Mouse (Mus musculus): Measurements from ENCODE around the gene Sult5a1. TPM values are rescaled to one million over a fixed set of nuclear protein-coding genes. Genes with fewer than 3 reads are reported as not detected.
"Not testable (repeated sequence)": the region's sequence is repeated elsewhere in the genome, so short reads cannot be mapped to it uniquely, and the experiment has no call there.

Gene Sult5a1
- 0.40 and 0.42 TPM in 2 replicates for polyA plus RNA-seq (2015; fragmentation: Nextera tagmentation; extraction: Ambion mirVana)

DNA sequence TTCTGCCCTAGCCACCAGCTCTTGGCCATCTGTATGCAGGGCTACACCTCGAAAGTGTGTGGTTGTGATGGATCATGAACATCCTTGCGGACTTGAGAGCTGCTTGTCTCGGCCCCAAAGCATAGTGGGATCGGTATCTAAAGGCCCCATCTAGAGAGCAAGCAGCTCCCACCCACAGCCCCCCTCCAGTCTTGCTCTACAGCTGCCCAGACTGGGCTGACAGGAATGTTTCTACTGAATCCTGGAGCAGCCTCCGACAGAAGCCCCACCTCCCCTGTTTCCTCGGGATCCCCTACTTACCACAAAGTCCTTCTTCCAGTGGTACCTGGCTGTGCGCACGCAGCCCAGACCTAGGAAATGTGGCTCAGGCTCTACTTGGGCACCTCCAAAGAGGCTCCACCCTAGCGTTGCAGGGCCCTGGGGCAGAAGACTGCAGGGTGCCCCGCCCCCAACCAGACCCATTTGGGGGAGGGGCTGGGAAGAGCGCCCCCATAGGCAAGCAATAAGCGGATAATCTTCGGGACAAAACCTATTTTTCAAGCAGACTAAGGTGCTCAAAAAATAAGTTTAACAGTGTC lies at the start of gene Sult5a1:
Sult5a1 (minus strand) TSS at position 428 of the 578 bp plus-strand sequence.
- H3K4me3 ChIP-seq (ENCODE audit: low read depth, low read length), result no peak within 1 kb of the TSS
- no peaks in the 10 kb centered on the region for H3K27me3 ChIP-seq (ENCODE audit: control insufficient read depth, insufficient read depth, low read depth, low read length)
- no peak for ATAC-seq
- H3K4me2 ChIP-seq (ENCODE audit: low read length), result no peak within 1 kb of the TSS
- H3K9me3 ChIP-seq (replicated peaks; ENCODE audit: control insufficient read depth, low read length, poor library complexity, severe bottlenecking), result no peaks in the 10 kb centered on the region
- no peaks in the 10 kb centered on the region for H3K4me1 ChIP-seq (ENCODE audit: control insufficient read depth, insufficient read depth, low read length)
- no peaks in the 10 kb centered on the region for H3K36me3 ChIP-seq (ENCODE audit: control insufficient read depth, insufficient read depth, low read length)
- 30% methylated on average over 13 of the region's 13 CpGs for WGBS
- H3K9ac ChIP-seq (ENCODE audit: low read depth, low read length), result no peak within 1 kb of the TSS
- no peak within 1 kb of the TSS for H3K27ac ChIP-seq (ENCODE audit: low read length)

DNA sequence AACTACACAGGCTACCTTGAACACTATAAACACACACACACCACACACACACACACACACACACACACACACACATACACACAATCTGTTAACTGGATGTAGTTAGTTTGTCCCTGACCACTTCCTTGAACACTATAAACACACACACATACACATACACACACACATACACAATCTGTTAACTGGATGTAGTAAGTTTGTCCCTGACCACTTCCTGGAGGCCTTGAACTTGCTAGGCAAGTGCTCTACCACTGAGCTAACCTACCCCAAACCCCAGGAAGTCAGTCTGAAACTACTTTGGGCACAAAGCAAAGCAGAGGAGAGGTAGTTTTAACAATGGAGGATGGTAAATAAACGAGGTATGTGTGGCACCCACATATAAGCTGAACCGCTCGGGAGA lies 45.5 kb upstream of the Sult5a1 start:
- peaks cover 21% of the 10 kb centered on the region for H3K36me3 ChIP-seq (ENCODE audit: control insufficient read depth, insufficient read depth, low read length)
- H3K4me1 ChIP-seq (ENCODE audit: control insufficient read depth, insufficient read depth, low read length), result no peaks in the 10 kb centered on the region
- H3K27me3 ChIP-seq (ENCODE audit: control insufficient read depth, insufficient read depth, low read depth, low read length), result peaks cover 3% of the 10 kb centered on the region; the same call in 1 of the 2 replicates
- H3K4me2 ChIP-seq (ENCODE audit: low read length), result no peak overlapping the region
- no peak overlapping the region for H3K4me3 ChIP-seq (ENCODE audit: low read depth, low read length)
- H3K9ac ChIP-seq (ENCODE audit: low read depth, low read length), result no peak overlapping the region
- 90% methylated on average over 3 of the region's 3 CpGs for WGBS
- H3K27ac ChIP-seq (ENCODE audit: low read length), result no peak overlapping the region
- no peak for ATAC-seq
- no peaks in the 10 kb centered on the region for H3K9me3 ChIP-seq (replicated peaks; ENCODE audit: control insufficient read depth, low read length, poor library complexity, severe bottlenecking)

DNA sequence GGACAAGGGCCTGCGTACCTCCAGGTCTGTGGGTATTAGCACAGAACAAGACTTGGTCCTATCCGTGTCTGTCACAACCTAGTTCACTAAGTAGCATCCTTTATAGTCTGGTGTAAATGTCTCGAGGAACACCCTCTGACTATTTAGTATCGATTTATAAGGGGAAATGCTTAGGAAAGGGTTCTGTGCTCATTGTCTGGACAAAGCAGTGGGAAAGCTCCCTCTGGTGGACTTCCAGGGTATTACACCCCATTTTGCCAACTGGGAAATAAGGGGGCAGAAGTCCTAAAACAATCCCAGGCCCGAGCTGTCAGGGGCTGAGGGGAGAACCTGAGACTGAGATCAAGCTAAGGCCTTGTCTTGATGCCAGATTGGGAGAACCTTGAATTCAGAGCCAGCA lies 44.2 kb upstream of the Sult5a1 start:
- H3K4me1 ChIP-seq (ENCODE audit: control insufficient read depth, insufficient read depth, low read length), result no peaks in the 10 kb centered on the region
- H3K27ac ChIP-seq (ENCODE audit: low read length), result no peak overlapping the region
- H3K9ac ChIP-seq (ENCODE audit: low read depth, low read length), result no peak overlapping the region
- H3K36me3 ChIP-seq (ENCODE audit: control insufficient read depth, insufficient read depth, low read length), result peaks cover 12% of the 10 kb centered on the region
- no peak overlapping the region for H3K4me2 ChIP-seq (ENCODE audit: low read length)
- no peaks in the 10 kb centered on the region for H3K9me3 ChIP-seq (replicated peaks; ENCODE audit: control insufficient read depth, low read length, poor library complexity, severe bottlenecking)
- peak; percentile 39; the same call in 1 of the 2 replicates for ATAC-seq
- H3K27me3 ChIP-seq (ENCODE audit: control insufficient read depth, insufficient read depth, low read depth, low read length), result peaks cover 3% of the 10 kb centered on the region; the same call in 1 of the 2 replicates
- no peak overlapping the region for H3K4me3 ChIP-seq (ENCODE audit: low read depth, low read length)
- WGBS, result 25% methylated on average over 5 of the region's 5 CpGs

DNA sequence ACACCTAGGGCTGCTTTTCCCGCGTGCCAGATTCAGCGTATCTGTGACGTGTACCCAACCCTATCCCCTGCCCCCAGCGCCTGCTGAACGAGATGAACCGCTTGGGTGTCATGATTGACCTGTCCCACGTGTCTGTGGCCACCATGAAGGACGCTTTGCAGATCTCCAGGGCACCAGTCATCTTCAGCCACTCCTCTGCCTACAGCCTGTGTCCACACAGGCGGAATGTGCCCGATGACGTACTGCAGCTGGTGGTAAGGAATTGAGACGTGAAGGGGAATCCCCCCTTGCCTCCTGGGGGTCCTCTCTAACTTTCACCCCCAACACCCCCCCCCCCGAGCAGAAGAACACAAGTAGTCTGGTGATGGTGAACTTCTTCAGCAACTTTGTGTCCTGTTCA lies 41.7 kb upstream of the Sult5a1 start:
- H3K4me3 ChIP-seq (ENCODE audit: low read depth, low read length), result no peak overlapping the region
- H3K27ac ChIP-seq (ENCODE audit: low read length), result no peak overlapping the region
- H3K9me3 ChIP-seq (replicated peaks; ENCODE audit: control insufficient read depth, low read length, poor library complexity, severe bottlenecking), result no peaks in the 10 kb centered on the region
- 77% methylated on average over 14 of the region's 14 CpGs for WGBS
- no peak overlapping the region for H3K9ac ChIP-seq (ENCODE audit: low read depth, low read length)
- H3K36me3 ChIP-seq (ENCODE audit: control insufficient read depth, insufficient read depth, low read length), result no peaks in the 10 kb centered on the region
- peaks cover 3% of the 10 kb centered on the region; the same call in 1 of the 2 replicates for H3K27me3 ChIP-seq (ENCODE audit: control insufficient read depth, insufficient read depth, low read depth, low read length)
- no peaks in the 10 kb centered on the region for H3K4me1 ChIP-seq (ENCODE audit: control insufficient read depth, insufficient read depth, low read length)
- no peak overlapping the region for H3K4me2 ChIP-seq (ENCODE audit: low read length)
- no peak for ATAC-seq

DNA sequence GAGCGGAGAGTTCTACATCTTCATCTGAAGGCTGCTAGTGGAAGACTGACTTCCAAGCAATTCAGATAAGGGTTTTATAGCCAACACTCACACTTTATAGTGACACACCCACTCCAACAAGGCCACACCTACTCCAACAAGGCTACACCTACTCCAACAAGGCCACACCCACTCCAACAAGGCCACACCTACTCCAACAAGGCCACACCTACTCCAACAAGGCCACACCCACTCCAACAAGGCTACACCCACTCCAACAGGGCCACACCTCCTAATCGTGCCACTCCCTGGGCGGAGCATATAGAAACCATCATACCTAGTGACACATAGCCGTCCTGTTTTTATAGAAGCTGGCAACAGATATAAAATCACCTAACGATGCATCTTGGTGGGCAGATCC lies 38.9 kb upstream of the Sult5a1 start:
- H3K4me2 ChIP-seq (ENCODE audit: low read length); H3K9me3 ChIP-seq (replicated peaks; ENCODE audit: control insufficient read depth, low read length, poor library complexity, severe bottlenecking); H3K27me3 ChIP-seq (ENCODE audit: control insufficient read depth, insufficient read depth, low read depth, low read length); H3K36me3 ChIP-seq (ENCODE audit: control insufficient read depth, insufficient read depth, low read length); ATAC-seq; H3K27ac ChIP-seq (ENCODE audit: low read length); H3K9ac ChIP-seq (ENCODE audit: low read depth, low read length); H3K4me1 ChIP-seq (ENCODE audit: control insufficient read depth, insufficient read depth, low read length); H3K4me3 ChIP-seq (ENCODE audit: low read depth, low read length): not testable (repeated sequence)
- 74% methylated on average over 5 of the region's 5 CpGs for WGBS

DNA sequence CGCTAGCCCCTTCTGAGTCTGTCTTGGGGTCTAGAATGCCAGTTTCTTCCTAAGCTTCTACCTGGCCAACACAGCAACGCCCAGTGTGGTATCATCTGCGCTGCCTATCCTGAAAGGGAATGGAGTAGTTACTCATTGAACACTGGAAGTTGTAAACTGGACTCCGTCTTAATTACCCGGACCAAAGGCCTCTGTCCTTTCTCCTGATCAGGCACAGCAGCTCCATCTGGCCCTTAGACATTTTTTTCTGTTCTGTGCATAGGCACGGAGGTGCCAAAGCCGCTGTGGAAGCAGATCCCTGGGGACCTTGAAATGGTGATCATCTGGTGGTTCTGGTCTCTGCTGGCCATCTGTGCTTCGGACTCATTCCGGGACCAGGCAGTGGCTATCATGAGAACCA lies 35.7 kb upstream of the Sult5a1 start:
- Histone ChIP-seq H3K9ac (ENCODE audit: low read depth, low read length) (no peak overlapping the region), H3K27ac (ENCODE audit: low read length) (no peak overlapping the region), H3K4me3 (ENCODE audit: low read depth, low read length) (no peak overlapping the region), H3K36me3 (ENCODE audit: control insufficient read depth, insufficient read depth, low read length) (no peaks in the 10 kb centered on the region), H3K4me2 (ENCODE audit: low read length) (no peak overlapping the region), H3K4me1 (ENCODE audit: control insufficient read depth, insufficient read depth, low read length) (no peaks in the 10 kb centered on the region), H3K9me3 (replicated peaks; ENCODE audit: control insufficient read depth, low read length, poor library complexity, severe bottlenecking) (no peaks in the 10 kb centered on the region), H3K27me3 (ENCODE audit: control insufficient read depth, insufficient read depth, low read depth, low read length) (no peaks in the 10 kb centered on the region)
- no peak for ATAC-seq
- 88% methylated on average over 9 of the region's 9 CpGs for WGBS

DNA sequence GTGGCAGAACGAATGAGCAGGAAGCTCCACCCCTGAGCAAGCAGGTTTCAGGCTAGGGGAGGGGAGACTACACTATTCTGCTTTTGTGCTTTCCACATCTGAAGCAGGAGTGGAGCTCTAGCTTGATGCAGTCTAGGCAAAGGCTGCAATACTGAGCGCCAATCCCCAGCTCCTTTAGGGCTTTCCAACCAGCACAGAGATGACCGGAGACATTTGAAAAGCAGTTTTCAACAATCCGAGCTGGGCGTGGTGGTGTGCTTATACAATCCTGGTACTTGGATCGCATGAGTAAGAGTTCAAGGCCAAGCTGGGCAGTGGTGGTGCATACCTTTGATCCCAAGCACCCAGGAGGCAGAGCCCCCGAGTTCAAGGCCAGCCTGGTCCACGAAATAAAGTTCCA lies 33.8 kb upstream of the Sult5a1 start:
- Histone ChIP-seq H3K27me3 (ENCODE audit: control insufficient read depth, insufficient read depth, low read depth, low read length) (no peaks in the 10 kb centered on the region), H3K27ac (ENCODE audit: low read length) (no peak overlapping the region), H3K9me3 (replicated peaks; ENCODE audit: control insufficient read depth, low read length, poor library complexity, severe bottlenecking) (no peaks in the 10 kb centered on the region), H3K4me2 (ENCODE audit: low read length) (no peak overlapping the region), H3K4me1 (ENCODE audit: control insufficient read depth, insufficient read depth, low read length) (no peaks in the 10 kb centered on the region), H3K4me3 (ENCODE audit: low read depth, low read length) (no peak overlapping the region), H3K36me3 (ENCODE audit: control insufficient read depth, insufficient read depth, low read length) (no peaks in the 10 kb centered on the region), H3K9ac (ENCODE audit: low read depth, low read length) (no peak overlapping the region)
- 63% methylated on average over 8 of the region's 8 CpGs for WGBS
- ATAC-seq, result no peak

DNA sequence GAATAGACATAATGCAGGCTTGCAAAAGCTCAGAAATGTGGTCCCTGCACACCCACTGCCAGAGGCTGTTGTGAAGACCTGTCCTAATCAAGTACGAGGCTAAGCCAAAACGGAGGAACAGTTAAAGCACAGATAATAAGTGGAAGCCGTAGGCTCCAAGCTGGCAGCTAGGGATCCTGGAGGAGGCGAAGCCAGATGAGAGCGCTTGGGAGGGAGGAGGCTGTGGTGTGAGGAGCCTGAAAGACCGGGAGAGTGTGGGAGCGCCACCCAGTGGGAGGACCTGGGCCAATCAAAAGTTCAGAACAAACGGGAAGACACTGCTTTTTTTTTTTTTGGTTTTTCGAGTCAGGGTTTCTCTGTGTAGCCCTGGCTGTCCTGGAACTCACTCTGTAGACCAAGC lies 32.6 kb upstream of the Sult5a1 start:
- no peak overlapping the region for H3K4me2 ChIP-seq (ENCODE audit: low read length)
- H3K9me3 ChIP-seq (replicated peaks; ENCODE audit: control insufficient read depth, low read length, poor library complexity, severe bottlenecking), result no peaks in the 10 kb centered on the region
- 0 out of 2 replicates have a peak, but pooled peaks have one; percentile 51 for ATAC-seq
- no peak overlapping the region for H3K27ac ChIP-seq (ENCODE audit: low read length)
- WGBS, result 1% methylated on average over 9 of the region's 9 CpGs
- H3K4me1 ChIP-seq (ENCODE audit: control insufficient read depth, insufficient read depth, low read length), result no peaks in the 10 kb centered on the region
- H3K4me3 ChIP-seq (ENCODE audit: low read depth, low read length), result no peak overlapping the region
- H3K36me3 ChIP-seq (ENCODE audit: control insufficient read depth, insufficient read depth, low read length), result no peaks in the 10 kb centered on the region
- H3K9ac ChIP-seq (ENCODE audit: low read depth, low read length), result no peak overlapping the region
- no peaks in the 10 kb centered on the region for H3K27me3 ChIP-seq (ENCODE audit: control insufficient read depth, insufficient read depth, low read depth, low read length)

DNA sequence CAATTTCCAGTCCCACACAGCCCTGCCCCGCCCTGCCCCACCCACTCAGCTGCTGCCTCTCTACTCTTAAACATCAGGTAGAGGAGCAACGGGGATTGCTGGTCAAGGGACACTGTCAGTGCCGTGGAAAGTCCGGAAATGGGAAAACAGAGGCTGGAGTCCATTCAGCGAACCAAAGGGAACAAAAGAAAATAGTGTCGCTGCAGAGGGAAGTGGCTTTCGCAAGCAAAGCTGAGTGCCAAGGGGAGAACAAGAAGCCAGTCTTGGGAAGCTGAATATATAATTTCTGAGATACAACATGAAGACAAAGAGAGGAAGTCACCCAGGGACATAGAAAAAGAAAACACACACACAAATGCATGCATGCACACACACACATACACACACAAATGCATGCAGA lies 30.7 kb upstream of the Sult5a1 start:
- ATAC-seq, result no peak
- 72% methylated on average over 7 of the region's 7 CpGs for WGBS
- no peak overlapping the region for H3K27ac ChIP-seq (ENCODE audit: low read length)

More for the DNA sequence above, 30.7 kb upstream of the Sult5a1 start:
- no peak overlapping the region for H3K4me2 ChIP-seq (ENCODE audit: low read length)
- H3K4me3 ChIP-seq (ENCODE audit: low read depth, low read length), result no peak overlapping the region
- H3K36me3 ChIP-seq (ENCODE audit: control insufficient read depth, insufficient read depth, low read length), result no peaks in the 10 kb centered on the region
- H3K27me3 ChIP-seq (ENCODE audit: control insufficient read depth, insufficient read depth, low read depth, low read length), result no peaks in the 10 kb centered on the region
- no peaks in the 10 kb centered on the region for H3K9me3 ChIP-seq (replicated peaks; ENCODE audit: control insufficient read depth, low read length, poor library complexity, severe bottlenecking)
- no peak overlapping the region for H3K9ac ChIP-seq (ENCODE audit: low read depth, low read length)
- H3K4me1 ChIP-seq (ENCODE audit: control insufficient read depth, insufficient read depth, low read length), result no peaks in the 10 kb centered on the region

All from midbrain, embryonic 16.5 days (tissue).